Mouse (Mus musculus) limb, embryonic 15.5 days (tissue): ENCODE results near the gene Helz. TPM values are rescaled to one million over a fixed set of nuclear protein-coding genes. Genes with fewer than 3 reads are reported as not detected.
"Not testable (repeated sequence)": the region's sequence is repeated elsewhere in the genome, so short reads cannot be mapped to it uniquely, and the experiment has no call there.

Experiments used
- ATAC-seq: fragments of 200-750 bp; cut with Nextera tagmentation; 2 replicates; pipeline ENCODE4 v1.8.0; 2017; ENCODE audit warnings: low read depth, moderate TSS enrichment; ENCODE audit not compliant: insufficient number of reproducible peaks, low FRiP score, low TSS enrichment
- H3K27ac ChIP-seq: fragments of 300-500 bp; sonication (generic); 2 replicates; pipeline ENCODE4 v1.5.1; 2015; ENCODE audit warnings: moderate library complexity, mild to moderate bottlenecking, inconsistent platforms
- H3K27me3 ChIP-seq: fragments of 300-500 bp; sonication (generic); 2 replicates; pipeline ENCODE4 v1.6.1; 2015; ENCODE audit warnings: inconsistent platforms
- H3K36me3 ChIP-seq: fragments of 300-500 bp; sonication (generic); 2 replicates; pipeline ENCODE4 v1.6.1; 2015; ENCODE audit warnings: inconsistent platforms
- H3K4me1 ChIP-seq: fragments of 300-500 bp; sonication (generic); 2 replicates; pipeline ENCODE4 v1.6.1; 2015; ENCODE audit warnings: inconsistent platforms
- H3K4me2 ChIP-seq: fragments of 300-500 bp; sonication (generic); 2 replicates; pipeline ENCODE4 v1.6.1; 2015; ENCODE audit warnings: mild to moderate bottlenecking, inconsistent platforms
- H3K4me3 ChIP-seq: fragments of 300-500 bp; sonication (generic); 2 replicates; pipeline ENCODE4 v1.5.1; 2015; ENCODE audit warnings: mild to moderate bottlenecking, inconsistent platforms
- H3K9ac ChIP-seq: fragments of 300-500 bp; sonication (generic); 2 replicates; pipeline ENCODE4 v1.6.1; 2015; ENCODE audit warnings: inconsistent platforms
- H3K9me3 ChIP-seq: fragments of 300-500 bp; sonication (generic); 2 replicates; pipeline ENCODE4 v1.6.1; 2016; ENCODE audit warnings: inconsistent platforms
- WGBS: fragments of 180-500 bp; shearing (Covaris S2); methylation state at CpG from one replicate; pipeline ENCODE4 v1.1.7; 2015; 5-methylcytosine and 5-hydroxymethylcytosine counted together
- polyA plus RNA-seq: library from polyadenylated mRNA; unstranded; fragments of >200 nt; fragmentation: Nextera tagmentation; extraction: Ambion mirVana; gene quantifications from 2 replicates; pipeline ENCODE4 v1.2.1, GENCODE M21; 2015

The Helz gene
- polyA plus RNA-seq, result 18.3 and 20.3 TPM in 2 replicates

DNA sequence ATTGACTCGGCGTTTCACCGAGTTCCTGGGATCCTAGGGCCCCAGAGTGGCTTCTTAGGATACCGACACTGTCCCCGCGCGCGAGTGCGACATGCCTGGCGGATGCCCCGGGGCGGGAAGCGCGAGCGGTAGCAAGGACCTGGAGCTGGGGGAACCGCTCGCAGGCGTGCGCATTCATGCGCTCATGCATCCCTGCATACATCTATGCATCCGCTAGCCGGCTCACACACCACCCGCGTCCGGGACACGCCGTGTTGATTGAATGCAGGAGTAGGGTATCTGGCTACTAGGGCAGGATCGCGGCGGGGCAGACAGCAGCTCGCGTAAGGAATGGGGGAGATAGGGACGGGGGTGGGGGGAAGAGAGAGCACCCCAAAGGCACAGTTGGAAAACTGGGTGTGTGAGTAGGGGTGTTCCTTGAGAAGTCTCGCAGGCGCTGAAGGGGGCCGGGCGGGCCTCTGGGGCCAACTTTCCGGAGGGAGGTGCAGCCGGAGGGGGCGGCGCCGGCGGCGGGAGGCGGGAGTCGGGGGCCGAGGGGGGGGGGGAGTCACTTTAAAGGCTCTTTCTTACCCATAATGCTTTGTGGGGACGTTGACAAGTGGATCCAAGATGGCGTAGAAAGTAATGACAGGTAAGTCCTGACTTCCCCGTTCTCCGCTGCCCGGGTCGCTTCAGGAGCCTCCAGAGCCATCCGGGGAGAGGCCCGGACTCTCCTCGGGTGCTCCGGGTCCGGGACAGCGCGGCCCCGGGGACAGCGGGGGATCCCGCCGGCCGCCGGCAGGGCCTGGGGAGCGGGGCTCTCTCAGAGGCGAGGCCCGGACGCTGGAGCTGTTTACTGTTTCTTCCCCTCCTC, at the start of gene Helz:
Gene Helz (plus strand): TSS at position 580 of the 853 bp plus-strand sequence.
- H3K27ac ChIP-seq, result peak within 1 kb of the TSS; percentile 86
- H3K36me3 ChIP-seq, result peaks cover 21% of the 10 kb centered on the region
- peaks cover 13% of the 10 kb centered on the region for H3K4me1 ChIP-seq
- H3K9me3 ChIP-seq, result no peaks in the 10 kb centered on the region
- peak within 1 kb of the TSS; percentile 90 for H3K4me3 ChIP-seq
- peak within 1 kb of the TSS; percentile 99 for H3K4me2 ChIP-seq
- under 1% methylated on average over 67 of the region's 70 CpGs for WGBS
- H3K9ac ChIP-seq, result peak within 1 kb of the TSS; percentile 85
- ATAC-seq, result peak; percentile 81
- H3K27me3 ChIP-seq, result no peaks in the 10 kb centered on the region

DNA sequence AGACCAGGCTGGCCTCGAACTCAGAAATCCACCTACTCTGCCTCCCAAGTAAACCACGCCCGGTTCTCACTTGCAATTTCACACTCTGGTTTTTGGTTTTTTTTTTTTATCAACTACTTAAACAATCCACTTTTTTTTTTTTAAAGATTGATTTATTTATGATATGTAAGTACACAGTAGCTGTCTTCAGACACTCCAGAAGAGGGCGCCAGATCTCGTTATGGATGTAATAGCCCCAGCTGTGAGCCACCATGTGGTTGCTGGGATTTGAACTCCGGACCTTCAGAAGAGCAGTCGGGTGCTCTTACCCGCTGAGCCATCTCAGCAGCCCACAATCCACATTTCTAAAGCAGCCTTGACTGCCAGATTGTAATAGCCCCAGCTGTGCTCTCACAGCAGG, 44.9 kb upstream of the Helz start:
- H3K36me3 ChIP-seq, result peaks cover 30% of the 10 kb centered on the region
- ATAC-seq, result no peak
- no peaks in the 10 kb centered on the region for H3K9me3 ChIP-seq
- no peak overlapping the region for H3K27ac ChIP-seq
- H3K4me3 ChIP-seq, result no peak overlapping the region
- H3K27me3 ChIP-seq, result no peaks in the 10 kb centered on the region
- WGBS, result 85% methylated on average over 8 of the region's 8 CpGs
- H3K9ac ChIP-seq, result no peak overlapping the region
- H3K4me1 ChIP-seq, result no peaks in the 10 kb centered on the region
- H3K4me2 ChIP-seq, result no peak overlapping the region

DNA sequence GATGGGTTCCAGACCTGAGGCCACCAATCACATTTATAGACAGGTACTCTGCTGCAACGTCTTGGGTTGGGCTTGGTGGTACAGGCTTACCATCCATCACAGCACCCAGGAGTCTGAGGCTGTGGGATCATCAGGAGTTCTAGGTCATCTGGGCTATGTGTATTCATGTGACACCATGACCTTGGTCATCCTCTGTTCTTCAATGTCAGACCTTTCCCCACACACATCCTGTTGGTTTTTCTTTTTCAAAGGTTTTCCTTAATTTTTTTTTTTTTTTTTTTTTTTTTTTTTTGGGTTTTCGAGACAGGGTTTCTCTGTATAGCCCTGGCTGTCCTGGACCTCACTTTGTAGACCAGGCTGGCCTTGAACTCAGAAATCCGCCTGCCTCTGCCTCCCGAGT, 43.4 kb upstream of the Helz start:
- H3K9ac ChIP-seq, H3K4me1 ChIP-seq, H3K4me2 ChIP-seq, H3K27ac ChIP-seq, H3K27me3 ChIP-seq, H3K9me3 ChIP-seq, H3K4me3 ChIP-seq, ATAC-seq: not testable (repeated sequence)
- peaks cover 22% of the 10 kb centered on the region; the same call in 1 of the 2 replicates for H3K36me3 ChIP-seq
- WGBS, result 93% methylated on average over 3 of the region's 4 CpGs

DNA sequence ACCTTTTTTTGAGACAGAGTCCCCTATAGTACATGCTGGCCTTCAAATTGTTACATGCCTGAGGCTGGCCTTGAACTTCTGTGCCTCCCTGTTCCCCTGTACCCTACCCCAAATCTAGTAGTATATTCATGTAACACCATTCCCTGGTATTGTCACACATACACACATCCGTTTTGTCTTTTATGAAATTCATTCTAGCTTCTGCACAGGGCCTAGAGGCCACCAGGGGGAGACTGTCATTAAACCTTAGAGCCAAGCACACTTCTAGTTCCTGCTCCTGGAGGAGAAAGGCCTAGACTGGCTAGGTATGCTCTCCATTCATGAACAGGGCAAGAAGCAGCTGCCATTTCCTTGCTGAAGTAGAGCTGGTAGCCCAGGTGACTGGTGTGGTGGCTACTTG, 41.5 kb upstream of the Helz start:
- no peak overlapping the region for H3K4me3 ChIP-seq
- H3K4me2 ChIP-seq, result no peak overlapping the region
- H3K9ac ChIP-seq, result no peak overlapping the region
- WGBS, result 83% methylated on average over 1 of the region's 1 CpGs
- ATAC-seq, result no peak
- no peak overlapping the region for H3K27ac ChIP-seq
- H3K27me3 ChIP-seq, result no peaks in the 10 kb centered on the region
- H3K4me1 ChIP-seq, result peaks cover 19% of the 10 kb centered on the region
- H3K9me3 ChIP-seq, result no peaks in the 10 kb centered on the region
- H3K36me3 ChIP-seq, result peaks cover 13% of the 10 kb centered on the region; the same call in 1 of the 2 replicates

DNA sequence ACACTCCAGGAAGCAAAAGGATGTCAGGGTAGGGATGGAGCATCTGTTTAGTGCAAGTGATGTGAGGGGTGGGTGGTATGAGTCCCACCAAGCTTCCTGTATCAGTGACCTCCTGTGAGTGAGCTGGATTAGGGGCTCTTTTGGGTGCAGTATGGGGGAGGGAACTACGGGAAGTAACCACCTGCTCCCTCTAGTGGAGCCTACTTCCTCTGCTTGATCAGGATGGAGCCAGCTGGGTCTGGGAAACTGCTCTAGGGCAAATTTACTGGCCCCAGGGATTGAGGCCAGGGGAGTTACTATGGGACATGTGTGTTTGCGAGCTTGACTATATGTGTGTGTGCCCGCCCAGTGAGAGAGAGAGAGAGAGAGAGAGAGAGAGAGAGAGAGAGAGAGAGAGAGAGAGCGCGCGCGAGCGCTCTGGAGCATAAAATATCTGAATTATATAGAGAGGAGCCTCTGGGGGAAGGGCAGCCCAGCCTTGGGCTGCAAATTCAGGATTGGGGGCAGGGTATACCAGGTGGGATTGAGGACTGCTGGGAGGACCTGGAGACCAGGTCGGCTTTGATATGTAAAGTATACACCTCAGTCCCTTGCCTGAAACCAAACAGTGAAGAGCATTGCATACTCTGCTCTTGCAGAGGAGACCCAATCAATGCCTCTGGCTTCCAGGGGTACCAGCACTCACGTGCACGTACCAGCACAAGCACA, 37.9 kb upstream of the Helz start:
- Histone ChIP-seq H3K4me3 (no peak overlapping the region), H3K27ac (no peak overlapping the region), H3K4me2 (0 out of 2 replicates have a peak overlapping the region, but pooled peaks have one; percentile 14), H3K4me1 (peaks cover 28% of the 10 kb centered on the region), H3K9me3 (no peaks in the 10 kb centered on the region), H3K9ac (no peak overlapping the region), H3K36me3 (0 out of 2 replicates have a peak, but pooled peaks cover 4% of the 10 kb centered on the region), H3K27me3 (no peaks in the 10 kb centered on the region)
- no peak for ATAC-seq
- 20% methylated on average over 11 of the region's 11 CpGs for WGBS

DNA sequence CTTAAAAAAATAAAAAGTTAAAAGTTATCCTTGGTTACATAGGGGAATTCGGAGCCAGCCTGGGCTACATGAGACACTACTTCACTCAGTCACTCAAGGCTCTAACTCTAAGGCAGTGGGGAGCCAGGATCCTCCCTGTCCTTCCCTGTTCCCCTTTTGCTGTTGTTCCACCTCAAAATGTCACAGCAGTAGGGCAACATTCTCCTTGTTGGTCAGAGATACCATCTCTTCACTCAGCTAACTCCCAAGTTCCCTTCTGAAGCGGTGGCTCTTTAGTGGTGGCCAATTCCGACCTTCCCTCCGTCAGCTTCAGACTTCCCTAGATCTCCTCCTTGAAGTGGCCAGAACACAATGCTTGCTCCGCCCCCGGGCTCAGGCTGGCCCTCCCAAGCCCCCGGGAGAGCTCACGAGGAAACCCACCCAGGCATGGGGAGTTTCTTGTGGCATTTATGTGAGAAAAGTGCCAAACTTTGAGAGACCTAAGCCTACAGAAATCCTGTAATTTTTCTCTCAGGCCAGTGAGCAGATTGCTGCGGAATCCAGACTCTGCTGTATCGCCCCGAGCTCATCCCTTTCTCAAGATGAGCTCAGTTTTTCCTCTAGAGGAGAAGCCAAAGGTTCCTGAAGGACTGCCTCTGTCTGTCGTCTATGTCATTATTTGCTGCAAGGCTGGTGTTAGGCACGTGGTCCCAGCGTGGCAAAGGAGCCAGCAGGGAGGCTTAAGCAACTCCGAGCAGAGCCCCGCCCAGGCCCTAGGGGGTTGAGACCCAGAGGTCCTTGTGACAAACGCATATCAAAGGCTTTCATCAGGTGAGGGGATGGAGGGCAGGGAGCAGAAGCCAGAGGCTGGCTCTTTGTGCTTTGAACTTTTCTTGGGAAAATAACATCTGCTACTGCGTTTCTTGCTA, 37.1 kb upstream of the Helz start:
- Histone ChIP-seq H3K36me3 (no peaks in the 10 kb centered on the region), H3K27me3 (no peaks in the 10 kb centered on the region), H3K4me3 (peak overlapping the region; percentile 5; the same call in 1 of the 2 replicates), H3K9ac (no peak overlapping the region), H3K4me1 (peaks cover 28% of the 10 kb centered on the region), H3K27ac (peak overlapping the region; percentile 22; the same call in 1 of the 2 replicates), H3K4me2 (peak overlapping the region; percentile 43), H3K9me3 (no peaks in the 10 kb centered on the region)
- WGBS, result 4% methylated on average over 18 of the region's 18 CpGs
- ATAC-seq, result no peak

DNA sequence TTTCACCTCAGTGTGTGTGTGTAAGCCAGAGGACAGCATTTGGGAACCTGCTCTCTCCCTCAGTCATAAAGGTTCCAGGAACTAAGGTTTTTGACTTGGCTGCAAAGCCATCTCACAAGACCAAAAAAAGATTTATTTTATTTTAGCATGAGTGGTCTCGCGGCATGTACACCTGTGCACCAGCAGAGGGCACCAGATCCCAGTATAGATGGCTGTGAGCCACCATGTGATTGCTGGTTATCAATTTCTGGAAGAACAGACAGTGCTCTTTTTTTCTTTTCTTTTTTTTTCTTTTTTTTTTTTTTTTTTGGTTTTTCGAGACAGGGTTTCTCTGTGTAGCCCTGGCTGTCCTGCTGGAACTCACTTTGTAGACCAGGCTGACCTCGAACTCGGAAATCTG, 35.8 kb upstream of the Helz start:
- peaks cover 28% of the 10 kb centered on the region for H3K4me1 ChIP-seq
- not testable (repeated sequence) for H3K36me3 ChIP-seq, ATAC-seq, H3K4me3 ChIP-seq, H3K4me2 ChIP-seq, H3K9ac ChIP-seq, H3K27me3 ChIP-seq, H3K9me3 ChIP-seq, H3K27ac ChIP-seq
- 42% methylated on average over 5 of the region's 5 CpGs for WGBS

DNA sequence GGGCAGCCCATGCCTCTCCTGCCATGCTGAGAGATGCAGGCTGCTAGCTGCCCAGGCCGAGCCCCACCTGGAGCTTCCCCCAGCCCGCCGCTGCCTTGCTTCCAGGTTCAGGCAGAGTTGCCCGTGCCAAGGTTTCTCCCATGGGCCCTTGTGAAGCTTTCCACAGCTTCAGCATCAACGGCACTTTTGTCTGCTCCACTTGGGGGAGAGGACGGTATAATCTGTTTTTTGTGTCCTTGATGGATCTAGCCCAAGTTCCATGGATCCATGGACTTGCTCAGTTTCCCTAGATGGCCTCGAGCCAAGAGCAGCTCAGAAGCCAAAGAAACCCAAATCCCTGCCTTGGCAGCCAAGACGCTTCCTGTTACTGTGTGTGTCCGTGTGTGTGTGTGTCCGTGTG, 34.7 kb upstream of the Helz start:
- Histone ChIP-seq H3K27ac (peak overlapping the region; percentile 71; the same call in 1 of the 2 replicates), H3K27me3 (no peaks in the 10 kb centered on the region), H3K9ac (no peak overlapping the region), H3K36me3 (no peaks in the 10 kb centered on the region), H3K9me3 (no peaks in the 10 kb centered on the region), H3K4me3 (no peak overlapping the region), H3K4me2 (no peak overlapping the region), H3K4me1 (peaks cover 28% of the 10 kb centered on the region)
- WGBS, result 53% methylated on average over 10 of the region's 10 CpGs
- peak; percentile 20; the same call in 1 of the 2 replicates for ATAC-seq

DNA sequence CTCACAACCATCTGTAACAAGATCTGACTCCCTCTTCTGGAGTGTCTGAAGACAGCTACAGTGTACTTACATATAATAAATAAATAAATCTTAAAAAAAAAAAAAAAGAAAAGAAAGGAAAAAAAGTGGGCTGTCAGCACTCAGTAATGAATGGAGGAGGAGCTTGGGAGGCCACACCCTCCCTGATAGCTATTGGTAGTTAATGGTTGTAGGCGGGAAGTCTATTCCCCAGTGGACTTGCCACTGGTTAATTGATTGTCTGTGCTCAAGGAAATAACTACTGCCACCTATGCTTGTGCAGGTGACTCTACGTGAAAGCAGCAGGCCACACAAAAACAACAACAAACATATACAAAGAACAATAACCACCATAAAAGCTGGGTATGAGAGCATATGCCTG, 31.3 kb upstream of the Helz start:
- Histone ChIP-seq H3K4me2 (no peak overlapping the region), H3K4me1 (peaks cover 8% of the 10 kb centered on the region), H3K36me3 (no peaks in the 10 kb centered on the region), H3K9ac (no peak overlapping the region), H3K27me3 (no peaks in the 10 kb centered on the region), H3K4me3 (no peak overlapping the region), H3K9me3 (no peaks in the 10 kb centered on the region), H3K27ac (no peak overlapping the region)
- 89% methylated on average over 2 of the region's 2 CpGs for WGBS
- ATAC-seq, result no peak

DNA sequence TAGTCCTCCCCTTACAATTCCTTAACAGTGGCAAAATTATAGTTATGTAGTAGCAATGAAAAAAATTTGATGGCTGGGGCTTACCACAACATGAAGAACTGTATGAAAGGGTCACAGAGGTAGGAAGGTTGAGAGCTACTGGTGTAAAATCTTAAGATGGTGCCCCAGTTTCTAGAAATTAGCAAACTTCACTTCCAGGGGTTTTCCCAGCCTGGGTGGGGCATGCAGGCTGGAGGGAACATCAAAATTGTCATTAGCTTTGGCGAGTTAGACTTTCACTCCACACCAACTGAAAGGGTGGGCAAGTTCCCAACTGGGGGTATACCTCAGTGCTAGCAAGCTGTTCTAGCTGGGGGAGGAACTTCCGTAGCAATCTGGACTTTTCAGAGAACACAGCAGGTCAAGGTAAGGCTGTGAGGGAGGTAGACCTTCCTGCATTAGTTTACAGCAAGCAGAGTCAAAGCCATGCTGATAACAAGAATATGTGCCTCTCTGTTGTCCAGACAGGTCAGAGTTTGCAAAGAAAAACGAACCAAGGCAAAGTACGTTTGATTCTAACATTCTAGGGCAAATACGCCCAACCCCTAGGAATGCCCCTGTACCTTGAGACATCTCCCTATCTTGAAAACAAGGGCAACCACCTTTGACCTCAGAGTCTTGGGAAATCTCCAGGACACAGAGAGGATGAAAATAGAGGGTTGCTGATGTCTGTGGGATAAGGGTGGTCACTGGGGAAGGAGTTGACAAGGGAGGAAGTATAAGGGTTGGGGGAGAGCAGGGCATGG, 28.9 kb upstream of the Helz start:
- Histone ChIP-seq H3K27me3 (no peaks in the 10 kb centered on the region), H3K27ac (no peak overlapping the region), H3K9ac (no peak overlapping the region), H3K9me3 (no peaks in the 10 kb centered on the region), H3K4me3 (no peak overlapping the region), H3K4me1 (no peaks in the 10 kb centered on the region), H3K4me2 (no peak overlapping the region), H3K36me3 (no peaks in the 10 kb centered on the region)
- no peak for ATAC-seq
- WGBS, result 78% methylated on average over 5 of the region's 5 CpGs

DNA sequence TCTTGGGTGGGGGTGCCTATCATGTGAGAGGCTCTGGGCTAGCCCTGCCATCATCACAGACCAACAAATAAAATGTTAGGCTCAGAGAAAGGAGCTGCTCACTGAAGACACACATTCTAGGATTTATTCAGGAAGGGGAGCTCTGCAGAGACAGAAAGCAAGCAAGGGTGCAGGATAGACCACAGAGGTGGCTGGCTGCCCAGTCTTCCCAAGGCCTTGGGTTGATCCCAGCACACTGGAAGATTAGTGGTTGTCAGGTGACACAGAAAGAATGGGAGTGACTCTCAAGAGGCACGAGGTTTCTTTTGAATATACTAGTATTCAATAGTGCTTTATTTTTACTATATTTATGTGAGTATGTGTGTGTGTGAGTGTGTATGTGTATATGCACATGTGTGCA, 26.6 kb upstream of the Helz start:
- no peaks in the 10 kb centered on the region for H3K36me3 ChIP-seq
- no peaks in the 10 kb centered on the region for H3K9me3 ChIP-seq
- H3K27ac ChIP-seq, result no peak overlapping the region
- H3K4me1 ChIP-seq, result no peaks in the 10 kb centered on the region
- no peak overlapping the region for H3K9ac ChIP-seq
- H3K4me3 ChIP-seq, result no peak overlapping the region
- ATAC-seq, result no peak
- WGBS, result 59% methylated on average over 1 of the region's 1 CpGs
- no peak overlapping the region for H3K4me2 ChIP-seq
- H3K27me3 ChIP-seq, result no peaks in the 10 kb centered on the region
